Mouse (Mus musculus) embryonic fibroblast, embryonic 13.5 days (primary cell): Measurements from ENCODE around the gene Ppef1.

Source experiments
- CTCF ChIP-seq: IDR thresholded peaks from 2 replicates; pipeline ENCODE4 v1.5.1; 2011; ENCODE audit warnings: mild to moderate bottlenecking, control low read depth, low read length, moderate library complexity, borderline replicate concordance; ENCODE audit not compliant: insufficient read depth
- POLR2A ChIP-seq: IDR thresholded peaks from 2 replicates; pipeline ENCODE4 v1.6.1; 2011; ENCODE audit warnings: low read depth, mild to moderate bottlenecking, control low read depth, low read length, moderate library complexity

DNA sequence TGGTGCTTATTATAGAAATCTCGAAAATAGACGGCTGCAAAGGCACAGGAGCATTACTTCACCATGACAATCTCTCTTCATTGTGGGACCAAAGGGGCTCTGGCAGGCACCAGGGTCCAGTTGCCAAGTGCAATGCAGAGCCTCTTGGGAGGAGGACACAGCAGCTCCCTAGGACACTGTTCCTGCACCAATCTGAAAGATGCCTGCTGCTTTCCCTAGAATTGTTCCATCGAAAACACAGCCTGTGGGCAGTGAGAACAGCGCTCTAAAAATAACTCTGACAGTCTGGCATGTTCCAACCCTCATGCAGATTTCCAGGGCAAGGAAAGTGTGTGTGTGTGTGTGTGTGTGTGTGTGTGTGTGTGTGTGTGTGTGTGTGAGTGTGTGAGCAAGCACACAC lies 147.0 kb downstream of the Ppef1 start:
- no peak for TF ChIP-seq CTCF
- no peak for TF ChIP-seq POLR2A
